Mouse (Mus musculus) erythroblast, embryonic 14.5 days (primary cell): ENCODE measurements around the gene Dlg2.

ENCODE experiments used
- GATA1 ChIP-seq: IDR thresholded peaks from 2 replicates; pipeline ENCODE4 v1.6.1; 2012; ENCODE audit warnings: low read length, inconsistent platforms, mixed read lengths
- TAL1 ChIP-seq: IDR thresholded peaks from 3 replicates; pipeline ENCODE4 v1.6.1; 2012; ENCODE audit warnings: low read length, inconsistent platforms, mixed read lengths

GRCm38 (mm10) chr7:92447938-92448337 is 1971.5 kb downstream of the Dlg2 start:
- TF ChIP-seq GATA1 (no peak), TAL1 (no peak)
